Mouse (Mus musculus) lung, embryonic 16.5 days (tissue): ENCODE data around the gene Samd4. TPM values are rescaled to one million over a fixed set of nuclear protein-coding genes. Genes with fewer than 3 reads are reported as not detected.
A peak's percentile ranks its signal among the peaks of the same experiment; 100 is the strongest.

Source experiments
- ATAC-seq: fragments of 200-750 bp; cut with Nextera tagmentation; 2 replicates; pipeline ENCODE4 v1.8.0; 2017; ENCODE audit warnings: low read depth, mild to moderate bottlenecking, moderate library complexity
- H3K27ac ChIP-seq: fragments of 300-500 bp; sonication (generic); 2 replicates; pipeline ENCODE4 v1.5.1; 2014; ENCODE audit warnings: mild to moderate bottlenecking, control low read depth, low read length
- H3K27me3 ChIP-seq: fragments of 300-500 bp; sonication (generic); 2 replicates; pipeline ENCODE4 v1.6.1; 2014; ENCODE audit warnings: low read depth, low read length, mixed read lengths; ENCODE audit not compliant: control insufficient read depth, insufficient read depth
- H3K36me3 ChIP-seq: fragments of 300-500 bp; sonication (generic); 2 replicates; pipeline ENCODE4 v1.6.1; 2014; ENCODE audit warnings: low read length; ENCODE audit not compliant: control insufficient read depth, insufficient read depth
- H3K4me1 ChIP-seq: fragments of 300-500 bp; sonication (generic); replicated peaks from 2 replicates; pipeline ENCODE4 v1.6.1; 2014; ENCODE audit warnings: low read length, mixed read lengths; ENCODE audit not compliant: control insufficient read depth, insufficient read depth
- H3K4me2 ChIP-seq: fragments of 300-500 bp; sonication (generic); 2 replicates; pipeline ENCODE4 v1.6.1; 2014; ENCODE audit warnings: low read depth, low read length, control low read depth
- H3K4me3 ChIP-seq: fragments of 300-500 bp; sonication (generic); 2 replicates; pipeline ENCODE4 v1.5.1; 2014; ENCODE audit warnings: mild to moderate bottlenecking, low read length, control low read depth
- H3K9ac ChIP-seq: fragments of 300-500 bp; sonication (generic); 2 replicates; pipeline ENCODE4 v1.6.1; 2014; ENCODE audit warnings: low read length, control low read depth
- H3K9me3 ChIP-seq: fragments of 300-500 bp; sonication (generic); 2 replicates; pipeline ENCODE4 v1.6.1; 2016; ENCODE audit warnings: low read length; ENCODE audit not compliant: control insufficient read depth
- WGBS: fragments of 180-500 bp; shearing (Covaris S2); extraction: QIAGEN DNeasy Blood & Tissue Kit; methylation state at CpG from one replicate; pipeline ENCODE4 v1.1.7; 2014; 5-methylcytosine and 5-hydroxymethylcytosine counted together
- polyA plus RNA-seq: library from polyadenylated mRNA; unstranded; fragments of >200 nt; fragmentation: Nextera tagmentation; extraction: Ambion mirVana; gene quantifications from 2 replicates; pipeline ENCODE4 v1.2.1, GENCODE M21; 2015

Samd4 gene
- polyA plus RNA-seq, 1 experiment from 2014 or later: 6.2 TPM

GRCm38 (mm10) chr14:46989694-46990093 lies 107.0 kb downstream of the Samd4 start:
- no peak overlapping the region for H3K4me3 ChIP-seq
- H3K27ac ChIP-seq: no peak overlapping the region
- no peaks in the 10 kb centered on the region for H3K27me3 ChIP-seq
- WGBS: 63% methylated on average over 4 of the region's 4 CpGs
- no peak for ATAC-seq
- H3K9ac ChIP-seq: no peak overlapping the region
- no peak overlapping the region for H3K4me2 ChIP-seq
- peaks cover 9% of the 10 kb centered on the region for H3K4me1 ChIP-seq
- H3K9me3 ChIP-seq: no peaks in the 10 kb centered on the region
- H3K36me3 ChIP-seq: no peaks in the 10 kb centered on the region

DNA sequence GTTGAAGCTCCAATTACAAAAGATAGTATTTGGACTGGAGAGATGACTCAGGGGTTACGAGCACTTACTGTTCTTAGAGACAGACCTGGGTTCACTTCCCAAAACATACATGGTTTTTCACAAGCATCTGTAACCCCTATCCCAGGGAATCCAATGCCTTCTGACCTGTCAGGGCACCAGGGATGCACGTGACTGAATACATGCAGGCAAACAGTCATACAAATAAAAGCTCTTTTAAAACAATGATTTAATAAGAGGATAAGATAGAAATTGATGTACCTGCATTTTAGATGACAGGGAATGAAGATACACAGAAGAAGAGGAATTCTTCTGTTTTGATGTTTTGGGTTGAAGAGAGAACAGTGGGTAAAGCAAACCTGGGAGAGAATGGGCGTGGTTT lies 107.8 kb downstream of the Samd4 start:
- Histone ChIP-seq H3K4me3 (no peak overlapping the region), H3K27ac (no peak overlapping the region), H3K9ac (no peak overlapping the region), H3K4me1 (peaks cover 9% of the 10 kb centered on the region), H3K36me3 (no peaks in the 10 kb centered on the region), H3K27me3 (no peaks in the 10 kb centered on the region), H3K9me3 (no peaks in the 10 kb centered on the region), H3K4me2 (no peak overlapping the region)
- 83% methylated on average over 3 of the region's 3 CpGs for WGBS
- no peak for ATAC-seq

DNA sequence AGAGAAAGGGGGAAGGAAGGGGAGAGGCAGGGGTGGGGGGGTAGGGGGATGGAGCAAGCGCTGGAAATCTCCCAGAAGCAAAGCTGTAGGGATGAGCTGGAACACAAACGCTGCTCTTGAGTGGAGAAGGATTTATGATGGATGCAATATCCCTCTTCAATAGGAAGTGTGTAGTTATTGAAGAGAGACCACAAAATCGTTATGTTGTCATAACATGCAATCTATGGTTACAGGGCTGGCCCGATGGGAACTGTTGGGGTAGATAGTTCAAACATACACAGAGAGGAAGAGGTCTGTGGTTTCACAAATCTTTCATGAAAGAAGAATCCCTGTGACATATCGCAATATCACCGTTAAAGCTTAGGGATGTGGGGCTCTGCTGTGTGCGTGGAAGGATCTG lies 112.0 kb downstream of the Samd4 start:
- peaks cover 9% of the 10 kb centered on the region for H3K4me1 ChIP-seq
- H3K4me2 ChIP-seq: no peak overlapping the region
- no peak overlapping the region for H3K9ac ChIP-seq
- no peak overlapping the region for H3K27ac ChIP-seq
- H3K36me3 ChIP-seq: no peaks in the 10 kb centered on the region
- WGBS: 75% methylated on average over 7 of the region's 7 CpGs
- no peak; the same call in 1 of the 2 replicates for ATAC-seq
- H3K9me3 ChIP-seq: no peaks in the 10 kb centered on the region
- no peaks in the 10 kb centered on the region for H3K27me3 ChIP-seq
- no peak overlapping the region for H3K4me3 ChIP-seq

GRCm38 (mm10) chr14:46999321-47000025 lies 116.8 kb downstream of the Samd4 start:
- no peaks in the 10 kb centered on the region for H3K9me3 ChIP-seq
- no peak overlapping the region for H3K9ac ChIP-seq
- no peaks in the 10 kb centered on the region for H3K36me3 ChIP-seq
- WGBS: 44% methylated on average over 9 of the region's 9 CpGs
- H3K4me3 ChIP-seq: no peak overlapping the region
- no peaks in the 10 kb centered on the region for H3K27me3 ChIP-seq
- H3K27ac ChIP-seq: peak overlapping the region; percentile 69
- peak overlapping the region; percentile 17; the same call in 1 of the 2 replicates for H3K4me2 ChIP-seq
- H3K4me1 ChIP-seq: no peaks in the 10 kb centered on the region
- ATAC-seq: peak; percentile 67

DNA sequence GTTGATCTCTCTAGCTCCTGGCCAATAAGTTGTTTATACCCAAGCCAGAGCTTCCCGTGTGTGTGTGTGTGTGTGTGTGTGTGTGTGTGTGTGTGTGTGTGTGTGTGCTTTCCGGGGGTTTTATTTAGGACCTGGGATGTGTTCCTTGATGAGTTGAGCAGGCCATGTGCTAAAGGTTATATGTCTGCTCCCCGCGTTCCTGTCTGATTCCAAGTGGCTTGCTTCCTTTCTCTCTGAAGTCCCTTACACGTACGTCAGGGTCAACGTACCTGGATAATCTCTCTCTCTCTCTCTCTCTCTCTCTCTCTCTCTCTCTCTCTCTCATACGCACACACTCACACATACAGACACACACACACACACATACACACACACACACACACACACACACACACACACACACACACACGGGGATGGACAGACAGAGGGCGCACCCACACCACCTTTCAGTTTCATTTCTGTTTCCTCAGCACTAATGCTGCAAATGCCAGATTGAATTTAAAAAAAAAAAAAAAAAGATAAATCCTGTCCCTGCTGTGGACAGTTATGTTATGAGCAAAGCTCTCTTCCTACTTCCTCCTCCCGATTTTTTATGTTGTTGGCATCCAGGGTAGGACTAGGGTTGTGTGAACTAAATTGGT lies 117.6 kb downstream of the Samd4 start:
- no peaks in the 10 kb centered on the region for H3K27me3 ChIP-seq
- WGBS: 56% methylated on average over 11 of the region's 11 CpGs
- no peak overlapping the region for H3K4me2 ChIP-seq
- no peaks in the 10 kb centered on the region for H3K4me1 ChIP-seq
- H3K36me3 ChIP-seq: no peaks in the 10 kb centered on the region
- H3K4me3 ChIP-seq: no peak overlapping the region
- no peak overlapping the region; the same call in 1 of the 2 replicates for H3K27ac ChIP-seq
- no peak overlapping the region for H3K9ac ChIP-seq
- H3K9me3 ChIP-seq: no peaks in the 10 kb centered on the region
- ATAC-seq: peak; percentile 32; the same call in 1 of the 2 replicates

GRCm38 (mm10) chr14:47000786-47001761 lies 118.4 kb downstream of the Samd4 start:
- whole genome bisulfite sequencing: 54% methylated on average over 24 of the region's 24 CpGs
- ATAC-seq: no peak
- Histone ChIP-seq H3K4me2 (no peak overlapping the region), H3K4me1 (no peaks in the 10 kb centered on the region), H3K27ac (no peak overlapping the region), H3K36me3 (no peaks in the 10 kb centered on the region), H3K4me3 (no peak overlapping the region), H3K9me3 (no peaks in the 10 kb centered on the region), H3K9ac (no peak overlapping the region), H3K27me3 (no peaks in the 10 kb centered on the region)

GRCm38 (mm10) chr14:47004161-47004560 lies 121.5 kb downstream of the Samd4 start:
- H3K4me1 ChIP-seq: no peaks in the 10 kb centered on the region
- WGBS: 25% methylated on average over 3 of the region's 3 CpGs
- no peak overlapping the region for H3K4me2 ChIP-seq

GRCm38 (mm10) chr14:47011171-47012139 lies 128.8 kb downstream of the Samd4 start:
- Histone ChIP-seq H3K9ac (no peak overlapping the region), H3K9me3 (no peaks in the 10 kb centered on the region), H3K27me3 (no peaks in the 10 kb centered on the region), H3K4me2 (no peak overlapping the region), H3K27ac (no peak overlapping the region), H3K4me3 (no peak overlapping the region), H3K36me3 (no peaks in the 10 kb centered on the region), H3K4me1 (0 out of 2 replicates have a peak, but pooled peaks cover 5% of the 10 kb centered on the region)
- peak; percentile 43; the same call in 1 of the 2 replicates for ATAC-seq
- WGBS: 60% methylated on average over 18 of the region's 18 CpGs

More at GRCm38 (mm10) chr14:47004161-47004560, 121.5 kb downstream of the Samd4 start:
- Histone ChIP-seq H3K9ac (no peak overlapping the region), H3K9me3 (no peaks in the 10 kb centered on the region), H3K27ac (no peak overlapping the region), H3K36me3 (no peaks in the 10 kb centered on the region), H3K27me3 (no peaks in the 10 kb centered on the region), H3K4me3 (no peak overlapping the region)
- no peak for ATAC-seq
